Mouse (Mus musculus) thymus, adult 2 months (tissue): Measurements from ENCODE around the gene Gadd45b.

Experiments used
- CTCF ChIP-seq: fragments of 200-500 bp; IDR thresholded peaks from 2 replicates; pipeline ENCODE4 v1.5.1; 2012; ENCODE audit warnings: mild to moderate bottlenecking, control low read depth, low read length, moderate library complexity, borderline replicate concordance; ENCODE audit not compliant: control insufficient read depth, poor library complexity, insufficient read depth; ENCODE audit errors: extremely low read depth
- POLR2A ChIP-seq: fragments of 200-500 bp; IDR thresholded peaks from 2 replicates; pipeline ENCODE4 v1.6.1; 2012; ENCODE audit warnings: mild to moderate bottlenecking, low read length, control low read depth, moderate library complexity; ENCODE audit not compliant: control insufficient read depth, poor library complexity, insufficient read depth; ENCODE audit errors: extremely low read depth

- no peak for TF ChIP-seq CTCF
- no peak for TF ChIP-seq POLR2A
These were observed 12.5 kb upstream of the Gadd45b start for GRCm38 (mm10) chr10:80917336-80917778.
